Mouse (Mus musculus): Measurements from ENCODE around the gene Gstp2. TPM values are rescaled to one million over a fixed set of nuclear protein-coding genes. Genes with fewer than 3 reads are reported as not detected.
"Not testable (repeated sequence)": the region's sequence is repeated elsewhere in the genome, so short reads cannot be mapped to it uniquely, and the experiment has no call there.

The Gstp2 gene
- total and polyA plus RNA-seq, 3 experiments = 0.28 TPM; not detected in 2

DNA sequence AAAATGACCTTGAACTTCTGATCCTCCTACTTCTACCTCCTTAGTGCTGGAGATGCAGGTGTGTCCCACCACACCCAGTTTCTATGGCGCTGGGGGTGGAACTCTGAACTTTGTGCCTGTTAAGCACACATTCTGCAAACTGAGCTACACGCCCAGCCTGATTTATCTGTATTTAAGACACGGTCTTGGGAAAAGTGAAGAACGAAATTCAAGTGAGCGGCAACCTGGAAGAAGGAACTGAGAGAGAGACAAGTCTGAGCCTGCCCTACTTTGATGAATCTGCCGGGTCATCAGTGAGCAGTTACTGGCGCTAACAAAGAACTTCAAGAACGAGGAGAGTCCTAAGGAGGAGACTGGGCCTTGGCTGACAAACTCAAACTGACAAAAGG lies 1.0 kb upstream of the Gstp2 start:
- ATAC-seq (ENCODE audit: extremely low read depth, insufficient number of reproducible peaks, low FRiP score, poor library complexity, severe bottlenecking) (no peak), DNase-seq (ENCODE audit: low spot score) (no peak)
- peaks cover 38% of the 10 kb centered on the region for H3K9me3 ChIP-seq (replicated peaks)
- no peaks in the 10 kb centered on the region for H3K36me3 ChIP-seq (replicated peaks)
- H3K4me3 ChIP-seq (ENCODE audit: low read depth, low read length) = no peak overlapping the region
- H3K4me1 ChIP-seq (ENCODE audit: insufficient read depth, low read depth, low read length) = peaks cover 19% of the 10 kb centered on the region
- no peak for TF ChIP-seq POLR2AphosphoS5 (IDR thresholded peaks at IDR 0.05; ENCODE audit: insufficient replicate concordance, low read depth, low read length)
- TF ChIP-seq TAL1 (conservative IDR thresholded peaks at IDR 0.05; ENCODE audit: low read depth, low read length) = no peak
- TF ChIP-seq GATA2 (IDR thresholded peaks at IDR 0.05; ENCODE audit: borderline replicate concordance, low read depth, low read length) = no peak
- no peak for TF ChIP-seq CTCF (IDR thresholded peaks at IDR 0.05; ENCODE audit: low read depth, low read length)
- TF ChIP-seq GATA1 (IDR thresholded peaks at IDR 0.05; ENCODE audit: borderline replicate concordance, low read length) = no peak
- peaks cover 7% of the 10 kb centered on the region for H3K27me3 ChIP-seq (ENCODE audit: insufficient read depth, low read length)

DNA sequence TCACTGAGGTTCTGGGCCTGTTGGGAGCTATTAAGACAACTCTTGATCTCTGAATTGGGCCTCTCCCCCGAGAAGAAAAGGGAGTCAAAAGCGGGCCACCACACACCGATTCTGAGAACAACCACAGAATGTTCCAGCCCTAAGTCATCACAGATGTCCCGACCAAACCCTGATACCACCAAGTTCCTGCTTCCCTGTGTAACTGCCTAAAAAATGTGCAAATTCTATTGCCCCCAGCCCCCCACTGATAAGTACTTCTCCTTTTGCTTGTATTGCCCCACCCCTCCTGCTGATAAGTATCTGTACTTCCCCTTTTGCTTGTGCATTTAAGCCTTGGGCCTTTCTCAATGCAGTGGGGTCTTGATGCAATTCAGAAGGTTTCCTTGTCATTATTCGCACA lies 1.7 kb downstream of the Gstp2 start:
- H3K36me3 ChIP-seq (replicated peaks); H3K27me3 ChIP-seq (ENCODE audit: insufficient read depth, low read length); H3K4me3 ChIP-seq (ENCODE audit: low read depth, low read length); ATAC-seq (ENCODE audit: extremely low read depth, insufficient number of reproducible peaks, low FRiP score, poor library complexity, severe bottlenecking); DNase-seq (ENCODE audit: low spot score): not testable (repeated sequence)
- H3K9me3 ChIP-seq (replicated peaks) = peaks cover 33% of the 10 kb centered on the region
- peaks cover 19% of the 10 kb centered on the region for H3K4me1 ChIP-seq (ENCODE audit: insufficient read depth, low read depth, low read length)

DNA sequence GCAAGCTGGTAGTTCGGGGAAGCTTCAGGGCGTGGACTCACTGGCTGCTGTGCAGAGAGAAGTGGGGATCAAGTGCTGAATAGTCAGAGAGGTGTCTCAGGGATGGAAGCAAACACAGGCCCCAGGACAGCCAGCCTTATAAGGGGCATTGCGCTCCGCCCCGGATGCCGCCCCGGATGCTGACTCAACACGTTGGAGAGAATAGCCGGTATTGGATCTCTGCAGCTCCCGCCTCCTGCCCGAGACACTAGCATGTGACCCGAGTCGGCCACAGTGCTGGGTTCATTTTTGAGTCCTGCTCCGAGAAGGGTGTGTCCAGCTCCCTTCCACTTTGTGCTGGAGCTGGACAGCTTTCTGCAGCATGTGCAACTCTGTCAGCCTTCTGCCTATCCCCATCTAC lies 3.7 kb downstream of the Gstp2 start:
- DNase-seq (ENCODE audit: low spot score) (no peak), ATAC-seq (ENCODE audit: extremely low read depth, insufficient number of reproducible peaks, low FRiP score, poor library complexity, severe bottlenecking) (no peak)
- Histone ChIP-seq H3K4me1 (ENCODE audit: insufficient read depth, low read depth, low read length) (peaks cover 19% of the 10 kb centered on the region), H3K27me3 (ENCODE audit: insufficient read depth, low read length) (peaks cover 5% of the 10 kb centered on the region; the same call in 1 of the 2 replicates), H3K9me3 (replicated peaks) (peaks cover 33% of the 10 kb centered on the region), H3K4me3 (ENCODE audit: low read depth, low read length) (no peak overlapping the region), H3K36me3 (replicated peaks) (no peaks in the 10 kb centered on the region)
- TF ChIP-seq TAL1 (conservative IDR thresholded peaks at IDR 0.05; ENCODE audit: low read depth, low read length) = no peak
- no peak for TF ChIP-seq CTCF (IDR thresholded peaks at IDR 0.05; ENCODE audit: low read depth, low read length)
- no peak for TF ChIP-seq GATA2 (IDR thresholded peaks at IDR 0.05; ENCODE audit: borderline replicate concordance, low read depth, low read length)
- TF ChIP-seq POLR2AphosphoS5 (IDR thresholded peaks at IDR 0.05; ENCODE audit: insufficient replicate concordance, low read depth, low read length) = no peak
- TF ChIP-seq GATA1 (IDR thresholded peaks at IDR 0.05; ENCODE audit: borderline replicate concordance, low read length) = no peak

DNA sequence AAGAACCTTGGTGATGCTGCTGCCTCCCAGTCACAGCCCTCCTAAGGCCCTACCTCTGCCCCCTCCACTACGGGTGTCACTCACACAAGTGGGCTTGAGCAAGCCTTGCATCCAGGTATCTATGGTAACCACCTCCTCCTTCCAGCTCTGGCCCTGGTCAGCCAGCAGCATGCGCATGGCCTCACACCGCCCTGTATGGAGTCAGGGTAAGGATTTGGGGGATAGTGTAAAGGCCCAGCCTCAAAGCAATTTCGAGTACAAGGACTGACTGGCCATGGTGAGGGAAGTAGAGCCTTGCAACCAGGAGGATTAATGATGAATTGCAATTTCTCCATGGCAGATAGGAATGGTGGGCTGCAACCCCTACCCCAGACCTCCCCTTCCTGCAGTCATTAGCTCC lies 4.3 kb downstream of the Gstp2 start:
- H3K27me3 ChIP-seq (ENCODE audit: insufficient read depth, low read length); H3K36me3 ChIP-seq (replicated peaks); DNase-seq (ENCODE audit: low spot score); ATAC-seq (ENCODE audit: extremely low read depth, insufficient number of reproducible peaks, low FRiP score, poor library complexity, severe bottlenecking); H3K4me3 ChIP-seq (ENCODE audit: low read depth, low read length): not testable (repeated sequence)
- H3K9me3 ChIP-seq (replicated peaks) = peaks cover 33% of the 10 kb centered on the region
- peaks cover 17% of the 10 kb centered on the region for H3K4me1 ChIP-seq (ENCODE audit: insufficient read depth, low read depth, low read length)

DNA sequence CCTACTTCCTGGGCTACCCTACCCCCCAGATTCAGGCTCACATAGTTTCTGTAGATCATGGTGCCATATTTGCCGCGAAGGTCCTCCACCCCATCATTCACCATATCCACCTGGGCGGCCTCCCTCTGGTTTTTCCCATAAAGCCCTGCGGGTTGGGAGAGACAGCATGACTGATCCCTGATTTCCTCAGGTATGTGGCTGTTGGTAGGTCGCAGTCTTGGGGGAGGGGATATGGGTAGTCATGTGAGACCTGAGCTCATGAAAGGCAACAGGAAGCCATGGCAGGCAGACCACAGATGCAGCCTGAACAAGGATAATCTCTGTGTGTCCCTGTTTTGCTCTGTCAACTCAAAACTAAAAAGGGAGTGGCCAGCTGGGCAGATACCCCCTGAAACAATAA lies 4.9 kb downstream of the Gstp2 start:
- not testable (repeated sequence) for H3K4me3 ChIP-seq (ENCODE audit: low read depth, low read length); ATAC-seq (ENCODE audit: extremely low read depth, insufficient number of reproducible peaks, low FRiP score, poor library complexity, severe bottlenecking); H3K36me3 ChIP-seq (replicated peaks); H3K27me3 ChIP-seq (ENCODE audit: insufficient read depth, low read length); DNase-seq (ENCODE audit: low spot score)
- Histone ChIP-seq H3K9me3 (replicated peaks) (peaks cover 29% of the 10 kb centered on the region), H3K4me1 (ENCODE audit: insufficient read depth, low read depth, low read length) (peaks cover 21% of the 10 kb centered on the region)

DNA sequence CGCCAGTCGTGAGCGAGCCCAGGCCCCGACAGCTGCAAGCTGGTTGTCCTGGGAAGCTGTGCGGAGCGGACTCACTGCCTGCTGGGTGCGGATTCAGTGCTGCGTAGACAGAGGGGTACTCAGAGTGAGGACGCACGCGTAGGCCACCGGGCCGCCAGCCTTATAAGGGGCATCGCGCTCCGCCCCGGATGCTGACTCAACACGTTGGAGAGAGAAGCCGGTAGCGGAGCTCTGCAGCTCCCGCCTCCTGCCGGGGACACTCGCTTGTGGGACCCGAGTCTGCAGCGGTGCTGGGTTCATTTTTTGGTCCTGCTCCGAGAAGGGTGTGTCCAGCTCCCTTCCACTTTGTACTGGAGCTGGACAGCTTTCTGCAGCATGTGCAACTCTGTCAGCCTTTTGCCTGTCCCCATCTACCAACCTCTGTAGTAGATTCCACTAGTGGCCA lies 8.0 kb downstream of the Gstp2 start, which contains the start of gene Gstp1:
TSS of gene Gstp1 (minus strand) at position 198 of the 445 bp plus-strand sequence.
- H3K36me3 ChIP-seq (replicated peaks) = peaks cover 12% of the 10 kb centered on the region
- peaks cover 6% of the 10 kb centered on the region for H3K9me3 ChIP-seq (replicated peaks)
- peaks cover 10% of the 10 kb centered on the region; the same call in 1 of the 2 replicates for H3K4me1 ChIP-seq (ENCODE audit: insufficient read depth, low read depth, low read length)
- ATAC-seq (ENCODE audit: extremely low read depth, insufficient number of reproducible peaks, low FRiP score, poor library complexity, severe bottlenecking) (peak; percentile 22; the same call in 1 of the 2 replicates), DNase-seq (ENCODE audit: low spot score) (peak; percentile 49)
- H3K27me3 ChIP-seq (ENCODE audit: insufficient read depth, low read length) = peaks cover 5% of the 10 kb centered on the region; the same call in 1 of the 2 replicates
- H3K4me3 ChIP-seq (ENCODE audit: low read depth, low read length) = peak within 1 kb of the TSS; percentile 76
- TF ChIP-seq TAL1 (conservative IDR thresholded peaks at IDR 0.05; ENCODE audit: low read depth, low read length) (no peak), CTCF (IDR thresholded peaks at IDR 0.05; ENCODE audit: low read depth, low read length) (no peak), GATA1 (IDR thresholded peaks at IDR 0.05; ENCODE audit: borderline replicate concordance, low read length) (no peak), GATA2 (IDR thresholded peaks at IDR 0.05; ENCODE audit: borderline replicate concordance, low read depth, low read length) (no peak), POLR2AphosphoS5 (IDR thresholded peaks at IDR 0.05; ENCODE audit: insufficient replicate concordance, low read depth, low read length) (no peak)

DNA sequence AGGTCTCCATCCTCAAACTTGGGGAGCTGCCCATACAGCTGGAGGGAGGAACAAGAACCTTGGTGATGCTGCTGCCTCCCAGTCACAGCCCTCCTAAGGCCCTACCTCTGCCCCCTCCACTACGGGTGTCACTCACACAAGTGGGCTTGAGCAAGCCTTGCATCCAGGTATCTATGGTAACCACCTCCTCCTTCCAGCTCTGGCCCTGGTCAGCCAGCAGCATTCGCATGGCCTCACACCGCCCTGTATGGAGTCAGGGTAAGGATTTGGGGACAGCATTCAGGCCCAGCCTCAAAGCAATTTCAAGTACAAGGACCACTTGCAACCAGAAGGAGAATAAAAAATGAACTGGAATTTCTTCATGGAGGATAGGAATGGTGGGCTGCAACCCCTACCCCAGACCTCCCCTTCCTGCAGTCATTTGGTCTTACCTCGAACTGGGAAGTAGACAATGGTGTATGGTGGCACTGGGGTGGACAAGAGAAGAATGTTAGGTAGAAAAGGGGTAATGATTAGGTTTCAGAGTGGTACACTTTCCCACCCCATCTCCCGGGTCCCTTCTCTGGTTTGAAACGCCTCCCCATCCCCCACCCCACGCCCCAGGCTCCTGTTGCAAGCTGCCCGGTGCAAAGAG lies 8.6 kb downstream of the Gstp2 start:
- peak overlapping the region; percentile 76 for H3K4me3 ChIP-seq (ENCODE audit: low read depth, low read length)
- H3K27me3 ChIP-seq (ENCODE audit: insufficient read depth, low read length); H3K9me3 ChIP-seq (replicated peaks); ATAC-seq (ENCODE audit: extremely low read depth, insufficient number of reproducible peaks, low FRiP score, poor library complexity, severe bottlenecking); DNase-seq (ENCODE audit: low spot score): not testable (repeated sequence)
- peaks cover 10% of the 10 kb centered on the region; the same call in 1 of the 2 replicates for H3K4me1 ChIP-seq (ENCODE audit: insufficient read depth, low read depth, low read length)
- peaks cover 12% of the 10 kb centered on the region for H3K36me3 ChIP-seq (replicated peaks)

Measured in G1E (cell line).